Mouse (Mus musculus) lung, postnatal 0 days (tissue): ENCODE results near the gene Pfkfb3. TPM values are rescaled to one million over a fixed set of nuclear protein-coding genes. Genes with fewer than 3 reads are reported as not detected.

Experiments used
- ATAC-seq: fragments of 200-750 bp; cut with Nextera tagmentation; 2 replicates; pipeline ENCODE4 v1.8.0; 2017; ENCODE audit warnings: moderate library complexity
- DNase-seq: peaks from one replicate; pipeline ENCODE4 v3.0.0-alpha.2; 2016; ENCODE audit warnings: low spot score
- H3K27ac ChIP-seq: fragments of 300-500 bp; sonication (generic); 2 replicates; pipeline ENCODE4 v1.5.1; 2014; ENCODE audit warnings: antibody characterized with exemption, mild to moderate bottlenecking, low read length, mixed read lengths
- H3K27me3 ChIP-seq: fragments of 300-500 bp; sonication (generic); replicated peaks from 2 replicates; pipeline ENCODE4 v1.6.1; 2014; ENCODE audit warnings: low read length, mixed read lengths; ENCODE audit not compliant: insufficient read depth
- H3K36me3 ChIP-seq: fragments of 300-500 bp; sonication (generic); 2 replicates; pipeline ENCODE4 v1.6.1; 2014; ENCODE audit warnings: low read length, mixed read lengths; ENCODE audit not compliant: insufficient read depth
- H3K4me1 ChIP-seq: fragments of 300-500 bp; sonication (generic); 2 replicates; pipeline ENCODE4 v1.6.1; 2014; ENCODE audit warnings: antibody characterized with exemption, low read depth, low read length, mixed read lengths; ENCODE audit not compliant: insufficient read depth
- H3K4me2 ChIP-seq: fragments of 300-500 bp; sonication (generic); replicated peaks from 2 replicates; pipeline ENCODE4 v1.6.1; 2014; ENCODE audit warnings: low read depth, mild to moderate bottlenecking, low read length, moderate library complexity, mixed read lengths
- H3K4me3 ChIP-seq: fragments of 300-500 bp; sonication (generic); 2 replicates; pipeline ENCODE4 v1.5.1; 2014; ENCODE audit warnings: low read depth, low read length
- H3K9ac ChIP-seq: fragments of 300-500 bp; sonication (generic); replicated peaks from 2 replicates; pipeline ENCODE4 v1.6.1; 2014; ENCODE audit warnings: low read depth, mild to moderate bottlenecking
- H3K9me3 ChIP-seq: fragments of 300-500 bp; sonication (generic); 2 replicates; pipeline ENCODE4 v1.6.1; 2016; ENCODE audit warnings: low read length, mixed read lengths
- CTCF ChIP-seq: IDR thresholded peaks from 2 replicates; pipeline ENCODE4 v1.5.1; 2016; ENCODE audit warnings: antibody characterized with exemption, mild to moderate bottlenecking
- EP300 ChIP-seq: IDR thresholded peaks from 2 replicates; pipeline ENCODE4 v1.6.1; 2016; ENCODE audit warnings: antibody characterized with exemption, mild to moderate bottlenecking, control low read depth
- WGBS: fragments of 180-500 bp; shearing (Covaris S2); extraction: QIAGEN DNeasy Blood & Tissue Kit; methylation state at CpG from one replicate; pipeline ENCODE4 v1.1.7; 2014; 5-methylcytosine and 5-hydroxymethylcytosine counted together
- polyA plus RNA-seq: library from polyadenylated mRNA; unstranded; fragments of >200 nt; fragmentation: Nextera tagmentation; extraction: Ambion mirVana; gene quantifications from 2 replicates; pipeline ENCODE4 v1.2.1, GENCODE M21; 2015

The Pfkfb3 gene
- polyA plus RNA-seq, 1 experiment from 2014 or later: 17.7 TPM

DNA sequence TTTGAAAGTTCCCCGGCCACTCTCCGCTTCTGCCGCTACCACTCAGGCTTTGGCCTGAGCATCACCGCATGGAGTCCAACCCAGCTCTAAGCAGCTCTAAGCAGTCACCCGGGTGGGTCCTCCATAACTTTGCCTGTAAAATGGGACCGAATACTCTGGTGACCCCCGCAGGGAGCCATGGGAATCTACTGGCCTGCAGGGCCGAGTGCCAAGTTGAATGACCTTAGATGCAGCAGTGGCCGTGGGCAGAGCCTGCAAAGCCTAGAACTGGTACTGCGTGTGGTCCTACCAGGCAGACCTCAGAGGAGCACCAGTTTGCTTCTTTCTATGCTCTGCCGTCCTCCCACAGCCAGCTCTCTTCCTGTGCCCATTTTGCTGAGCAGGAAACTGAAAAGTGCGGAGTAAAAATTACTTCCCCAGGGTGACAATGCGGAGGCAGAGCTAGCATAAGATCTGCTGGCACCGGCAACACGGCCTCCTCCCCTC, 868 bp downstream of the Pfkfb3 start:
- no peaks in the 10 kb centered on the region for H3K27me3 ChIP-seq
- DNase-seq (peak; percentile 25), ATAC-seq (peak; percentile 8)
- no peak for TF ChIP-seq CTCF
- no peak for TF ChIP-seq EP300
- peak overlapping the region; percentile 41; the same call in 1 of the 2 replicates for H3K9ac ChIP-seq
- no peaks in the 10 kb centered on the region for H3K9me3 ChIP-seq
- H3K4me2 ChIP-seq: peak overlapping the region; percentile 96
- 5% methylated on average over 15 of the region's 15 CpGs for WGBS
- no peak overlapping the region for H3K27ac ChIP-seq
- no peaks in the 10 kb centered on the region for H3K36me3 ChIP-seq
- H3K4me1 ChIP-seq: peaks cover 8% of the 10 kb centered on the region; the same call in 1 of the 2 replicates
- peak overlapping the region; percentile 52 for H3K4me3 ChIP-seq

DNA sequence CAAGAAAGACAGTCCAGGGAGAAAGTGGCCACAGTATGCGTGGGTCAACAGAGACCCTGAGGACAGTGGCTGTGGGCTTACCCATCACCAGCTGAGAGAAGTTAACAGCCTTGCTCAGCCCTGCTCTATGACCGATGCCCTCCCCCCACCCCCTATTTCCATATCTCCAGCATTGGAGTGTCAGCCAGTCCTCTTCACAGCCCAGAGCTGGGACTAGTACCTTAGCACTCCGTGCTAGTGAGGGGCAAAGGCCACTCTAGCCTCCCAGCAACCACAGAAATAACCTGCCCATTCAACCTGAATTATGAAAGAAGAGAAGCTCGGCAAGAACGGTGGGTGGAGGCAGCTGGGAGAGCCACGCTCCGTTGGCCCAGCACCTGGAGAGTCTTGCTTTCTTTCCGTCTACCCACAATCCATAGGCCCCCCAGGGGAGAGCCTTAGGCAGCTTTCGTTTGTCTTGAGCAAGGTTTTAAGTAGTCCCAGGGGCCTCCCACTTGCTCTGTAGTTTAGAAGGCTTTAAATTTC, 1.5 kb downstream of the Pfkfb3 start:
- no peaks in the 10 kb centered on the region for H3K9me3 ChIP-seq
- peaks cover 8% of the 10 kb centered on the region; the same call in 1 of the 2 replicates for H3K4me1 ChIP-seq
- H3K9ac ChIP-seq: no peak overlapping the region
- no peak for DNase-seq
- no peak overlapping the region for H3K27ac ChIP-seq
- no peaks in the 10 kb centered on the region for H3K36me3 ChIP-seq
- TF ChIP-seq EP300: no peak
- no peak for TF ChIP-seq CTCF
- no peaks in the 10 kb centered on the region for H3K27me3 ChIP-seq
- H3K4me2 ChIP-seq: peak overlapping the region; percentile 96
- WGBS: 22% methylated on average over 9 of the region's 9 CpGs
- H3K4me3 ChIP-seq: peak overlapping the region; percentile 52; the same call in 1 of the 2 replicates
- no peak for ATAC-seq

DNA sequence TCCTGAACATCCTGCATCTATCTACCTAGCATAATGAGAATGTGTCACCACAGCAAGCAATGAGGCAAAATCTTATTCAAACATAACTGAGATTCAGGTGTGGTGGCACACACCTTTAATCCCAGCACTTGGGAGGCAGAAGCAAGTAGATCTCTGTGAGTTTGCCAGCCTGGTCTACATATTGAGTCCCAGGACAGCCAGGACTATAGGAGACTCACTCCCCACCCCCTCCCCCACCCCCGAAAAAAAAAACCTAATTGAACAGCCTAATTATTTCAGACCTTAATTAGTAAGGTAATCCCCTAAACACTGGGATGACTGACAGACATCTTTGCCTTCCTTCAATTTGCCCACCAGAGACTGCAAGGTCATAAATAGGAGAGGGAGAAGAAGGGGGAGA, 2.2 kb downstream of the Pfkfb3 start:
- H3K4me3 ChIP-seq: no peak overlapping the region
- no peak overlapping the region for H3K4me2 ChIP-seq
- H3K4me1 ChIP-seq: peaks cover 8% of the 10 kb centered on the region; the same call in 1 of the 2 replicates
- no peak for ATAC-seq
- H3K9me3 ChIP-seq: no peaks in the 10 kb centered on the region
- H3K36me3 ChIP-seq: no peaks in the 10 kb centered on the region
- no peak for DNase-seq
- 22% methylated on average over 1 of the region's 1 CpGs for WGBS
- H3K27me3 ChIP-seq: no peaks in the 10 kb centered on the region
- H3K27ac ChIP-seq: no peak overlapping the region
- TF ChIP-seq CTCF (no peak), EP300 (no peak)
- no peak overlapping the region for H3K9ac ChIP-seq

DNA sequence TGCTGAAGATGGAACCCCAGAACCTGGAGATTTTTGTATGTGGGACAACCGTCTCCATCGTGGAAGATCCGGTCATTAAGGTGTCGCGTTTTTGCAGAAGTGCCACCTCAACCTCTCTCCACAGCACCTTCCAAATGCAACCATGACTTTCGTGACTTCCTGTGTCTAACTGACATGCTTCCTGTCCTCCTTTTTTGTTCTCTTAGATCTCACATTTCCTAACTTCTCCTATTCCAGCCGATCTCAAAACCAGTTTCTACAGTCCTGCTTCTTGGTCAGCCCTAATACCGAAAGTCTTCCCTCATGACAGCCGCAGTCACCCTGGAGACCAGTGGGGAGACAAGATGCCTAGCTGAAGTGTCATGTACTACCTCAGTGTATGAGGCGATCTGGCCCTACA, 5.4 kb downstream of the Pfkfb3 start:
- 80% methylated on average over 10 of the region's 10 CpGs for WGBS

DNA sequence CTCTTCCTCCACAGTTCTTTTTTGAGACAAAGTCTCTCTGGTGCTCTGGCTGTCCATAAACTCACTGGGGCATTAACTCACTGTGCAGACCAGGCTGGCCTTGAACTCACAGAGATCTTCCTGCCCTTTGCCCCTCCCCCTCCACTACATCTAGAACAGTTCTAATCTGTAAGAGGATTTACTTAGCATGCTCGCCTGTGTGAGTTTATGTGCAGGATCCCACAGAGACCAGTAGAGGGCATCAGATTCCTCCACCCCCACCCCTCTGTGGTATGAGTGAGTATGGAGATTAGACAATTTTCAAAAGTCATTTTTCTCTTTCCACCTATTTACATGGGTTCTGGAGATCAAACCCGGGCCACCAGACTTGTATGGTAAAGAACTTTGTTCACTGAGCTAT, 6.3 kb downstream of the Pfkfb3 start:
- DNase-seq (peak; percentile 42), ATAC-seq (peak; percentile 36; the same call in 1 of the 2 replicates)
- H3K36me3 ChIP-seq: no peaks in the 10 kb centered on the region
- no peak overlapping the region for H3K4me2 ChIP-seq
- no peaks in the 10 kb centered on the region for H3K27me3 ChIP-seq
- H3K9me3 ChIP-seq: no peaks in the 10 kb centered on the region
- H3K4me3 ChIP-seq: no peak overlapping the region
- no peak overlapping the region for H3K9ac ChIP-seq
- peaks cover 1% of the 10 kb centered on the region; the same call in 1 of the 2 replicates for H3K4me1 ChIP-seq
- no peak overlapping the region for H3K27ac ChIP-seq
- 65% methylated on average over 2 of the region's 2 CpGs for WGBS
- TF ChIP-seq CTCF (peak; percentile 57), EP300 (no peak)

More for the DNA sequence above, 5.4 kb downstream of the Pfkfb3 start:
- no peak for ATAC-seq
- peaks cover 8% of the 10 kb centered on the region; the same call in 1 of the 2 replicates for H3K4me1 ChIP-seq
- no peaks in the 10 kb centered on the region for H3K27me3 ChIP-seq
- no peaks in the 10 kb centered on the region for H3K36me3 ChIP-seq
- no peaks in the 10 kb centered on the region for H3K9me3 ChIP-seq
- no peak for DNase-seq
- no peak overlapping the region for H3K4me3 ChIP-seq
- no peak overlapping the region for H3K4me2 ChIP-seq
- H3K27ac ChIP-seq: no peak overlapping the region
- TF ChIP-seq CTCF (no peak), EP300 (no peak)
- H3K9ac ChIP-seq: no peak overlapping the region

DNA sequence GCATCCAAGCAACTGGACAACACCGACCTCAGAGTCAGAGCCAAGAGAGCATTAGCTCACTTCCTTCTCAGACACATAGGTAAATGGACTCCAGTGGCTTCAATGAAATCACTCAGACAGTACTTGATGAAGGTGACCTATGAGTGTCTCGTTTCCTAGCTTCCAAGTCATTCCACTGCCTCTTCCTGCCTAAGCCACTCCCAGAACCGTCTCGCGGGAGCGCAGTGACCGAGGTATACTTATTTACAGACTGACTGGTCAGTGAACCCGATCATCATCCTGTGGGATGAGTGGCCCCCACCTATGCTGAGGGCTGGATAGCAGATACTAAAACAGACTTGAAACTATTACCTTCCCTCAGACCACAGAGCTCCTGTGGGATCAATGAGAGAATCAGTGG, 7.8 kb downstream of the Pfkfb3 start:
- H3K4me2 ChIP-seq: no peak overlapping the region
- TF ChIP-seq CTCF (no peak), EP300 (no peak)
- 60% methylated on average over 8 of the region's 8 CpGs for WGBS
- H3K27ac ChIP-seq: no peak overlapping the region
- no peaks in the 10 kb centered on the region for H3K4me1 ChIP-seq
- no peaks in the 10 kb centered on the region for H3K27me3 ChIP-seq
- no peaks in the 10 kb centered on the region for H3K9me3 ChIP-seq
- DNase-seq: no peak
- no peak overlapping the region for H3K4me3 ChIP-seq
- ATAC-seq: no peak
- no peak overlapping the region for H3K9ac ChIP-seq
- no peaks in the 10 kb centered on the region for H3K36me3 ChIP-seq
